Mouse (Mus musculus): ENCODE data around the gene Npcd. TPM values are rescaled to one million over a fixed set of nuclear protein-coding genes. Genes with fewer than 3 reads are reported as not detected.
A peak's percentile ranks its signal among the peaks of the same experiment; 100 is the strongest.

Gene Npcd
- polyA plus RNA-seq, 1 experiment: not detected

- TF ChIP-seq CTCF (IDR thresholded peaks at IDR 0.05; ENCODE audit: borderline replicate concordance, insufficient read depth, low read length) (no peak), POLR2A (IDR thresholded peaks at IDR 0.05; ENCODE audit: low read depth, low read length) (no peak)
- H3K4me3 ChIP-seq (ENCODE audit: insufficient read depth, low read length): no peak overlapping the region
- no peak overlapping the region for H3K27ac ChIP-seq (ENCODE audit: insufficient read depth, low read length)
- 0 out of 2 replicates have a peak, but pooled peaks cover 2% of the 10 kb centered on the region for H3K4me1 ChIP-seq (ENCODE audit: control insufficient read depth, insufficient read depth, low read length)
These were observed 70.3 kb downstream of the Npcd start for GRCm38 (mm10) chr15:79763601-79764246.

- Histone ChIP-seq H3K27ac (ENCODE audit: insufficient read depth, low read length) (no peak overlapping the region), H3K4me1 (ENCODE audit: control insufficient read depth, insufficient read depth, low read length) (0 out of 2 replicates have a peak, but pooled peaks cover 2% of the 10 kb centered on the region), H3K4me3 (ENCODE audit: insufficient read depth, low read length) (no peak overlapping the region)
- no peak for TF ChIP-seq POLR2A (IDR thresholded peaks at IDR 0.05; ENCODE audit: low read depth, low read length)
These were observed 71.0 kb downstream of the Npcd start for GRCm38 (mm10) chr15:79763001-79763400.

GRCm38 (mm10) chr15:79760956-79761355 is 73.1 kb downstream of the Npcd start:
- H3K4me1 ChIP-seq (ENCODE audit: control insufficient read depth, insufficient read depth, low read length): 0 out of 2 replicates have a peak, but pooled peaks cover 2% of the 10 kb centered on the region
- H3K4me3 ChIP-seq (ENCODE audit: insufficient read depth, low read length): no peak overlapping the region
- TF ChIP-seq CTCF (IDR thresholded peaks at IDR 0.05; ENCODE audit: borderline replicate concordance, insufficient read depth, low read length) (no peak), POLR2A (IDR thresholded peaks at IDR 0.05; ENCODE audit: low read depth, low read length) (no peak)
- H3K27ac ChIP-seq (ENCODE audit: insufficient read depth, low read length): no peak overlapping the region

GRCm38 (mm10) chr15:79757118-79757517 is 76.9 kb downstream of the Npcd start:
- no peaks in the 10 kb centered on the region for H3K4me1 ChIP-seq (ENCODE audit: control insufficient read depth, insufficient read depth, low read length)
- no peak overlapping the region for H3K27ac ChIP-seq (ENCODE audit: insufficient read depth, low read length)
- no peak overlapping the region for H3K4me3 ChIP-seq (ENCODE audit: insufficient read depth, low read length)
- TF ChIP-seq POLR2A (IDR thresholded peaks at IDR 0.05; ENCODE audit: low read depth, low read length) (no peak), CTCF (IDR thresholded peaks at IDR 0.05; ENCODE audit: borderline replicate concordance, insufficient read depth, low read length) (no peak)

- no peaks in the 10 kb centered on the region for H3K4me1 ChIP-seq (ENCODE audit: control insufficient read depth, insufficient read depth, low read length)
- no peak overlapping the region for H3K4me3 ChIP-seq (ENCODE audit: insufficient read depth, low read length)
- H3K27ac ChIP-seq (ENCODE audit: insufficient read depth, low read length): no peak overlapping the region
- TF ChIP-seq CTCF (IDR thresholded peaks at IDR 0.05; ENCODE audit: borderline replicate concordance, insufficient read depth, low read length) (no peak), POLR2A (IDR thresholded peaks at IDR 0.05; ENCODE audit: low read depth, low read length) (no peak)
These were observed 77.9 kb downstream of the Npcd start for GRCm38 (mm10) chr15:79755977-79756625.

- Histone ChIP-seq H3K27ac (ENCODE audit: insufficient read depth, low read length) (no peak overlapping the region), H3K4me3 (ENCODE audit: insufficient read depth, low read length) (no peak overlapping the region), H3K4me1 (ENCODE audit: control insufficient read depth, insufficient read depth, low read length) (no peaks in the 10 kb centered on the region)
- TF ChIP-seq POLR2A (IDR thresholded peaks at IDR 0.05; ENCODE audit: low read depth, low read length): no peak
- TF ChIP-seq CTCF (IDR thresholded peaks at IDR 0.05; ENCODE audit: borderline replicate concordance, insufficient read depth, low read length): no peak
These were observed 78.9 kb downstream of the Npcd start for GRCm38 (mm10) chr15:79755176-79755575.

GRCm38 (mm10) chr15:79753873-79754272 is 80.2 kb downstream of the Npcd start:
- no peak overlapping the region for H3K27ac ChIP-seq (ENCODE audit: insufficient read depth, low read length)
- no peak overlapping the region for H3K4me3 ChIP-seq (ENCODE audit: insufficient read depth, low read length)
- no peak for TF ChIP-seq CTCF (IDR thresholded peaks at IDR 0.05; ENCODE audit: borderline replicate concordance, insufficient read depth, low read length)
- TF ChIP-seq POLR2A (IDR thresholded peaks at IDR 0.05; ENCODE audit: low read depth, low read length): no peak
- no peaks in the 10 kb centered on the region for H3K4me1 ChIP-seq (ENCODE audit: control insufficient read depth, insufficient read depth, low read length)

GRCm38 (mm10) chr15:79753420-79753752 is 80.7 kb downstream of the Npcd start:
- Histone ChIP-seq H3K27ac (ENCODE audit: insufficient read depth, low read length) (no peak overlapping the region), H3K4me1 (ENCODE audit: control insufficient read depth, insufficient read depth, low read length) (no peaks in the 10 kb centered on the region), H3K4me3 (ENCODE audit: insufficient read depth, low read length) (no peak overlapping the region)
- TF ChIP-seq CTCF (IDR thresholded peaks at IDR 0.05; ENCODE audit: borderline replicate concordance, insufficient read depth, low read length) (no peak), POLR2A (IDR thresholded peaks at IDR 0.05; ENCODE audit: low read depth, low read length) (no peak)

GRCm38 (mm10) chr15:79752742-79753419 is 81.2 kb downstream of the Npcd start:
- H3K4me3 ChIP-seq (ENCODE audit: insufficient read depth, low read length): no peak overlapping the region
- TF ChIP-seq CTCF (IDR thresholded peaks at IDR 0.05; ENCODE audit: borderline replicate concordance, insufficient read depth, low read length) (peak; percentile 92), POLR2A (IDR thresholded peaks at IDR 0.05; ENCODE audit: low read depth, low read length) (no peak)
- no peaks in the 10 kb centered on the region for H3K4me1 ChIP-seq (ENCODE audit: control insufficient read depth, insufficient read depth, low read length)
- H3K27ac ChIP-seq (ENCODE audit: insufficient read depth, low read length): no peak overlapping the region

GRCm38 (mm10) chr15:79751772-79752171 is 82.3 kb downstream of the Npcd start:
- Histone ChIP-seq H3K4me1 (ENCODE audit: control insufficient read depth, insufficient read depth, low read length) (no peaks in the 10 kb centered on the region), H3K27ac (ENCODE audit: insufficient read depth, low read length) (no peak overlapping the region), H3K4me3 (ENCODE audit: insufficient read depth, low read length) (no peak overlapping the region)
- TF ChIP-seq CTCF (IDR thresholded peaks at IDR 0.05; ENCODE audit: borderline replicate concordance, insufficient read depth, low read length) (no peak), POLR2A (IDR thresholded peaks at IDR 0.05; ENCODE audit: low read depth, low read length) (no peak)

Measured in embryonic fibroblast, embryonic 13.5 days (primary cell).